Mouse (Mus musculus) liver, embryonic 12.5 days (tissue): ENCODE data around the gene Gng12. TPM values are rescaled to one million over a fixed set of nuclear protein-coding genes. Genes with fewer than 3 reads are reported as not detected.
A peak's percentile ranks its signal among the peaks of the same experiment; 100 is the strongest.

Experiments
- ATAC-seq: fragments of 200-750 bp; cut with Nextera tagmentation; 2 replicates; pipeline ENCODE4 v1.8.0; 2017; ENCODE audit warnings: moderate number of reproducible peaks, mild to moderate bottlenecking, moderate library complexity
- H3K27ac ChIP-seq: fragments of 300-500 bp; sonication (generic); 2 replicates; pipeline ENCODE4 v1.5.1; 2016; ENCODE audit warnings: mild to moderate bottlenecking
- H3K27me3 ChIP-seq: fragments of 300-500 bp; sonication (generic); replicated peaks from 2 replicates; pipeline ENCODE4 v1.6.1; 2016; ENCODE audit warnings: mild to moderate bottlenecking, moderate library complexity
- H3K36me3 ChIP-seq: fragments of 300-500 bp; sonication (generic); 2 replicates; pipeline ENCODE4 v1.6.1; 2016; ENCODE audit warnings: mild to moderate bottlenecking, moderate library complexity
- H3K4me1 ChIP-seq: fragments of 300-500 bp; sonication (generic); 2 replicates; pipeline ENCODE4 v1.6.1; 2016
- H3K4me2 ChIP-seq: fragments of 300-500 bp; sonication (generic); 2 replicates; pipeline ENCODE4 v1.6.1; 2016; ENCODE audit warnings: mild to moderate bottlenecking, moderate library complexity
- H3K4me3 ChIP-seq: fragments of 300-500 bp; sonication (generic); 2 replicates; pipeline ENCODE4 v1.5.1; 2016; ENCODE audit warnings: mild to moderate bottlenecking, moderate library complexity
- H3K9ac ChIP-seq: fragments of 300-500 bp; sonication (generic); 2 replicates; pipeline ENCODE4 v1.6.1; 2016; ENCODE audit warnings: mild to moderate bottlenecking, moderate library complexity
- H3K9me3 ChIP-seq: fragments of 300-500 bp; sonication (generic); replicated peaks from 2 replicates; pipeline ENCODE4 v1.6.1; 2016; ENCODE audit warnings: mild to moderate bottlenecking, moderate library complexity
- WGBS: fragments of 180-500 bp; shearing (Covaris S2); methylation state at CpG from one replicate; pipeline ENCODE4 v1.1.7; 2016; ENCODE audit not compliant: insufficient replicate concordance; 5-methylcytosine and 5-hydroxymethylcytosine counted together
- polyA plus RNA-seq: library from polyadenylated mRNA; unstranded; fragments of >200 nt; fragmentation: Nextera tagmentation; extraction: Ambion mirVana; gene quantifications from 2 replicates; pipeline ENCODE4 v1.2.1, GENCODE M21; 2016

The Gng12 gene
- polyA plus RNA-seq, 1 experiment from 2014 or later = 35.0 TPM

DNA sequence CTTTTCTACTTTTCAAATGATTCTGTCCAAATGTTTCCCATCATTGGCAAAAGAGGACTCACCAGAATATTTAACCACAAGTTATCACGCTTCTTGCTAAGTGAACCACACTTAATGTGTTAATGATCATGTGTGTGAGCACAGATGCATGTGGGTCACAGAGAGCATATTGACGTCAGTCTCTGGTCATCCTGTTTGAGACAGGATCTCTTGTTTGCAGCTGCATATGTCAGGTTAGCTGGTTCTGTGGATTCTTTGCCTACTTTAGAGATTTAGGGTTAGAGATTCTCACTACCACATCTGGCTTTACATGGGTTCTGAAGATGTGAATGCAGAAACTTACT is 153.5 kb downstream of the Gng12 start:
- Histone ChIP-seq H3K4me1 (peaks cover 48% of the 10 kb centered on the region), H3K27me3 (no peaks in the 10 kb centered on the region), H3K4me2 (no peak overlapping the region), H3K27ac (peak overlapping the region; percentile 78), H3K36me3 (no peaks in the 10 kb centered on the region), H3K9ac (0 out of 2 replicates have a peak overlapping the region, but pooled peaks have one; percentile 7), H3K9me3 (no peaks in the 10 kb centered on the region), H3K4me3 (no peak overlapping the region)
- WGBS = 47% methylated on average over 2 of the region's 2 CpGs
- ATAC-seq = no peak

DNA sequence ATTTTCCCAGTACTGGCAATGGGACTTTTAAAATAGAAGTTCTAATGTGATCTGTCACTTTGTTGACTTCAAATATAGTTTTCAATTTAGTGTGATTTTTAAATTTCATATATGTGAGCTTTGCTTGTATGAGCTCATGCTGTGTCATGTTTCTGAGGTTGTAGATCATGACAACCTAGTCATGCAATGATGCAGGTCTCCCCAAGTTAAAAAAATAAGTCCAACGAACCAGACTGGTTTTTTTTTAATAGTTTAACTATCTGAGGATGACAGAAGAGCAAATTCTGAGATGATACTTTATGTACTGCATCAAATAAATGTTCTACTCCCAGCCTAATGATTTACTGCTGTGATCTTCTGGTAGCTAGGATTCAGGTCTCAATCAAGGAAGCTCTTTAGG is 153.9 kb downstream of the Gng12 start:
- peak overlapping the region; percentile 78 for H3K27ac ChIP-seq
- no peak overlapping the region for H3K4me3 ChIP-seq
- no peak for ATAC-seq
- H3K36me3 ChIP-seq = no peaks in the 10 kb centered on the region
- no peak overlapping the region for H3K4me2 ChIP-seq
- H3K9me3 ChIP-seq = no peaks in the 10 kb centered on the region
- WGBS = 50% methylated on average over 1 of the region's 1 CpGs
- H3K4me1 ChIP-seq = peaks cover 48% of the 10 kb centered on the region
- H3K9ac ChIP-seq = 0 out of 2 replicates have a peak overlapping the region, but pooled peaks have one; percentile 7
- H3K27me3 ChIP-seq = no peaks in the 10 kb centered on the region

DNA sequence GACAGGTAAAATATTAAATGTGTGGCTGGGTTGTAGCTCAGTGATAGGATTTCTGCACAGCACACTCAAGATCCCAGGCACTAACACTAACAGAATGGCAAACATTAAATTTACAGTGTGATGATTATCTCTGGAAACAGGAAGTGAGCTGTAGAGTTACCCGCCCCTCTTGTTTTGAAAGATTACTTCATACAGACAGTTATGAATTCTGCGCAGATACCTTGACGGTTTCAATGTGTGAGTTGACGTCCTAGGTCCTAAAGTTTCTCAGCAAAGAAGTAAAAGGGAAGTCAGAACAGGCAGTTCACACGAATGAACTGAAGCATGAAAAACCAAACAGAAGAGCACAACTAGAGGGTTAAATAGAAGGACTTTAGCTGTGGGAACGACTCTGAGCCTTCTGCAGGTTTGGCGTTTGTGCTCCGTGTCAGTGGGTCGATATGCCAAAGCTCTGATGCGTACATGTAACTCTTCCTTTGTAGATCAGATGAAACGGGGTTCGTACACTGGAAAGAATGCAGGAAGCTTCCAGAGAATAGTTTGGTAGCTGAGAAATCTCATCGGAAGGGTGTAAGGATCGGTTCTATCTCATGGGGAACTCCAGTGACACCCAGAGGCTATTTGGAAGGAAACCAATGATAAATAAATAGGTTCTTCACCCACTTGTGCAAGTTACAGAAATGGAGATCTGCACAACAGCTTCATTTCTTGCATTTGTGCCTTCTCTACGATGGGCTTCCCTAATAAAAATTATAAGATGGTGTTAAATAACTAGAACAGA is 160.1 kb downstream of the Gng12 start:
- no peak for ATAC-seq
- no peak overlapping the region for H3K4me2 ChIP-seq

DNA sequence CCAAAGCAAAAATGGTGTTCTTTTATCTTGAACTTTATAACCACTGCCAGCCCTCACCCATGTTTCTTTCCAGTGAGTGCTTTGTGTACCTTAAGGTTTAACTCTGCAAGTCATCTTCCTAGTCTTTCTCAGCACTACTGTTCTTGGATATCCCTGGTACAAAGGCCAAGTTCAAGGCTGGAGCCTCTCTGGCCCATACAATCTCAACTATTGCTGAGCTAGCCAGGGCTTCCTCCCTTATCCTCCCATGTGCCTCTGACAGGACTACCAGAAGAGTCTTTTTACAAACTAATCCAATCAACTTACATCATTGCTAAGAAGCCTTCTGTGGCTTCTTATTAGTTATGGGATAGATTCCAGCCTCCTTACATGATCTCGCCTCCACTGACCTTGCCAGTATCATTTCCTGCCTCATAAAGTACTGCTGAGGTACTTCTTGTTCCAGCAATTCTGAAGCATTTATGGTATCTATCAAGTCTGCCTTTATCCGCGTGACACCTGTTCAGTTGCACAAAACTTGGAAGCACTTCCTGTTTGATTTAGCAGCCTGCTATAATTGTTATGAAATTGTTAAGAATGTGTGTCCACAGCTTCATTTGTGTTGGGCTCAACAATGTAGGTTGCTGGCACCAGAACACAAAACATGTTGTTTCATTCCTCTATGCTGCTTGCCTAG is 160.8 kb downstream of the Gng12 start:
- peak overlapping the region; percentile 83 for H3K27ac ChIP-seq
- H3K9me3 ChIP-seq = no peaks in the 10 kb centered on the region
- 62% methylated on average over 3 of the region's 3 CpGs for WGBS

More for the DNA sequence above, 160.1 kb downstream of the Gng12 start:
- H3K9ac ChIP-seq = no peak overlapping the region
- H3K4me3 ChIP-seq = no peak overlapping the region
- H3K9me3 ChIP-seq = no peaks in the 10 kb centered on the region
- H3K36me3 ChIP-seq = no peaks in the 10 kb centered on the region
- no peaks in the 10 kb centered on the region for H3K27me3 ChIP-seq
- WGBS = 67% methylated on average over 15 of the region's 15 CpGs
- peaks cover 42% of the 10 kb centered on the region for H3K4me1 ChIP-seq
- peak overlapping the region; percentile 83; the same call in 1 of the 2 replicates for H3K27ac ChIP-seq

DNA sequence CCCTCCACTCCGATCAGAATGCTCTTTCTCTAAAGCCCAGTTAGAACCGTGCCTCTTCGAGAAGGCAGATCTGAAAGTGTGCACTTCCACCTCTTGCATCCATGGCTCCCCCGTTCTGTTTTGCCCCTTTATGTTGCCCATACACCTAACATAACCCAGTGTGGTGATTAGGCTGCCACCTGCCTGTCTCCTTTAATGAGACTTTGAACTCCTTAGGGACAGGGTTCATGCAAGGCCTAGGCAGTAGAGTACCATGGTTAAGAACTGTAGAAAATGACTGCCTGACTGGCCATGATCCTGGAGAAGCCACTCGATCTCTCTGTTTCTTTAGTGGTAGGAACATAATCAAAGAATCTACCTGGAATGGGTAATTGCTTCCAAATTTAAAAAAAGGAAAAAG is 161.4 kb downstream of the Gng12 start:
- Histone ChIP-seq H3K9ac (peak overlapping the region; percentile 47), H3K4me3 (no peak overlapping the region), H3K27me3 (no peaks in the 10 kb centered on the region), H3K4me2 (peak overlapping the region; percentile 40), H3K27ac (peak overlapping the region; percentile 83), H3K36me3 (no peaks in the 10 kb centered on the region), H3K4me1 (peaks cover 46% of the 10 kb centered on the region), H3K9me3 (no peaks in the 10 kb centered on the region)
- ATAC-seq = peak; percentile 72
- WGBS = 62% methylated on average over 5 of the region's 5 CpGs

More for the DNA sequence above, 160.8 kb downstream of the Gng12 start:
- H3K36me3 ChIP-seq = no peaks in the 10 kb centered on the region
- ATAC-seq = no peak
- H3K4me3 ChIP-seq = no peak overlapping the region
- H3K9ac ChIP-seq = peak overlapping the region; percentile 47; the same call in 1 of the 2 replicates
- H3K27me3 ChIP-seq = no peaks in the 10 kb centered on the region
- peaks cover 42% of the 10 kb centered on the region for H3K4me1 ChIP-seq
- peak overlapping the region; percentile 40 for H3K4me2 ChIP-seq

DNA sequence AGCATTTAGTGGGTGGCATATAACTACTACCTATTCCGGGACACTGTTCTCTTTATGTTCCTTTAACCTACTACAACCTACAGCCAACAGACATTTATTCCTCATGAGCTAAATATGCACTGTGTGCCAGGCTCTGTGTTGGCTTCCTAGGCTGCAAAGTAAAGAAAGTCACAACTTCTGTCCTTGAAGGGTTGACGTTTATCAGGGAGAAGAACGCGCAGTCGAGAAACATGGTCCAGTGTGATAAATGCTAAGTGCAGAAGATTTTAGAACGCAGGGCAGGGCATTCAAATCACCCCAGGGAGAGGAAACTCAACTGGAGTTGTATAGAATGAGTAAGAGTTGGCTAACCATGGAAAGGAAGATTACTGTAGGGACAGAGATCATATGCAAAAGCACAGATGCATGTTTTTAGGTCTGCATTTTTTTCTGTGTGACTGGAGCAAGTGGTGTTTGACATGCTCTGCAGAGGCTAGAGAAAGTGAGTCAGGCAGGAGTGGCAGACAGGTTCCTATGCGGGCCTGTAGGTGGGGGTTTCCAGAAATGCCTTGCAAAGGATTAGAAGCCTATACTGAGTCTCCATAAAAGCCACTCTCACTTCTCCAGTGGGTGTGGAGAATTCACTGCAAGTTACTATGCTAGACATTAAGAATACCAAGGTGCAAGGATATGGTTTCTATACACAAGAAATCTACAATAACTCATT is 161.9 kb downstream of the Gng12 start:
- Histone ChIP-seq H3K4me1 (peaks cover 46% of the 10 kb centered on the region), H3K27ac (peak overlapping the region; percentile 83), H3K4me3 (no peak overlapping the region), H3K9ac (peak overlapping the region; percentile 47), H3K9me3 (no peaks in the 10 kb centered on the region), H3K36me3 (no peaks in the 10 kb centered on the region), H3K27me3 (no peaks in the 10 kb centered on the region), H3K4me2 (peak overlapping the region; percentile 40)
- ATAC-seq = peak; percentile 96
- WGBS = 30% methylated on average over 7 of the region's 7 CpGs

DNA sequence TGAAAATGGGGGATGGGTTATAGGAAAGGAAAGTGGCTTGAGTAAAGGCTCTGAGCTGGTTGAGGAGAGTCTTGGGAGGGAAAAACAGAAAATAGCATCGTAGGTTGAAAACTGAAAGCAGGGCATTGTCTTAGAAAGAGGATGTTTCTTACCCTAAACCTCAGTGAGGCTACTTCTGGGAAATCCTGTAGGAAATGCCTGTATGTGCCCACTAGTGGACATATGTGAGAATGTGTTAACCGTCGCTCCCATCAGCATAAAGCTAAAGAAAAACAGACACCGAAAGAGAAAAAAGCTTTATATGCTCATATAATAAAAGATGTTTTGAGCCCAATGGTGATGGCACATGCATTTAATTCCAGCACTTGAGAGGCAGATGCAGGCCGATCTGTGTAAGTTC is 163.9 kb downstream of the Gng12 start:
- H3K9me3 ChIP-seq = no peaks in the 10 kb centered on the region
- no peak overlapping the region for H3K27ac ChIP-seq
- no peaks in the 10 kb centered on the region for H3K36me3 ChIP-seq
- ATAC-seq = no peak
- peaks cover 46% of the 10 kb centered on the region for H3K4me1 ChIP-seq
- H3K27me3 ChIP-seq = no peaks in the 10 kb centered on the region
- no peak overlapping the region for H3K4me3 ChIP-seq
- WGBS = 66% methylated on average over 5 of the region's 5 CpGs
- H3K4me2 ChIP-seq = no peak overlapping the region
- no peak overlapping the region for H3K9ac ChIP-seq

DNA sequence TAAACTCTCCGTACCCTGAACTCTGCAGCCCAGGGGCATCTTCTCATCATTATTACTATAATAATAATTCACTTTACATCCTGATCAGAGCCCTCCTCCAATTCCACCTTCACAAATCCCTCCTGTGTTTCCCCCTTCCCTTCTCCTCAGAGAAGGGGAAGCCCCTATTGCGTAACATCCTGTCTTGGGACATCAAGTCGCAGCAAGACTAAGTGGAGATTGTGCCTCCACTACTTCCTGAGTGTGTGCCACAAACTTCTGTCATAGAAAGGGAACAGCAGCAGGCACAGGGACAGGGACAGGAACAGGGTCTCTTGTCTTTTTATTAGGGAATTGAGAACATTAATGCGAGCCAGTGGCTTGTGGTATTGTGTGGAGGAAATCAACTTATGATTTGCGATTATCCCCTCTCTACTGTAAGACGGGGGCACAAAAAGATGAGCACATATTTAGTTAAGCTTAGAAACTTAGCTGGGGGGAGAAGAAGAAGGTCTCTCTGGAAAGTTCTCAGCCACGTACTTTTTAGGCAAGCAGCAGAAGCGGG is 173.1 kb downstream of the Gng12 start:
- no peaks in the 10 kb centered on the region for H3K36me3 ChIP-seq
- H3K4me1 ChIP-seq = peaks cover 20% of the 10 kb centered on the region
- H3K4me3 ChIP-seq = no peak overlapping the region
- ATAC-seq = no peak
- no peak overlapping the region for H3K9ac ChIP-seq
- H3K4me2 ChIP-seq = peak overlapping the region; percentile 32
- no peaks in the 10 kb centered on the region for H3K9me3 ChIP-seq
- WGBS = 38% methylated on average over 8 of the region's 8 CpGs
- H3K27me3 ChIP-seq = 0 out of 2 replicates have a peak, but pooled peaks cover 2% of the 10 kb centered on the region
- no peak overlapping the region for H3K27ac ChIP-seq

DNA sequence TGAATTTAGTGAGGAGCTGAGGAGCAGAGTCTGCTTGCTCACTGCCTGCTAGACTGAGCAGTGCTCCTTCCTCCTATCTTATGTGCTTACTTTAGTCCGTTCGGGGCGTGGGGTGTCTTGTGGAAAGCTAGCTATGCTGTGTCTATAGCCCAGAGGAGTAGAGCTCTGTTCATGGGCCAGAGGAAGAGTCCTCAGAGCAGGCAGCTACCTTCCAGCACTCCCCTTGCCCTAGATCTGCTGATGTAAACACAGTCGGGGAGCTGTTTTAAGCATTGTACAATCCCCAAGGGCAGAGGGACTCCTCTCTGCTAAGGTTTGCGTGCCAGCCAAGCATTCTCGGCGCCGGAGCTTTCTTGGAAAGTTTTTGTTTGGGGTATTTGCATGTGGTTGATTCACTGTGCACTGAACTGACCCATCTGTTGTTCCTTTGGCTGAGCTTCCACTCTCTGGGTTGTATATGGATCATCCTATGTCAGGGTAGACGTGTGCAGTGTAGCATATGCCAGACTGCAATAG is 173.7 kb downstream of the Gng12 start:
- H3K4me3 ChIP-seq = no peak overlapping the region
- peaks cover 20% of the 10 kb centered on the region for H3K4me1 ChIP-seq
- H3K9ac ChIP-seq = no peak overlapping the region; the same call in 1 of the 2 replicates
- peak overlapping the region; percentile 32 for H3K4me2 ChIP-seq
- no peaks in the 10 kb centered on the region for H3K9me3 ChIP-seq
- no peak overlapping the region for H3K27ac ChIP-seq
- no peaks in the 10 kb centered on the region for H3K36me3 ChIP-seq
- H3K27me3 ChIP-seq = 0 out of 2 replicates have a peak, but pooled peaks cover 2% of the 10 kb centered on the region
- WGBS = 49% methylated on average over 9 of the region's 9 CpGs
- ATAC-seq = no peak
